Mouse (Mus musculus): ENCODE data around the gene Spast. TPM values are rescaled to one million over a fixed set of nuclear protein-coding genes. Genes with fewer than 3 reads are reported as not detected.
A peak's percentile ranks its signal among the peaks of the same experiment; 100 is the strongest.

The Spast gene
- polyA plus RNA-seq (2015; fragmentation: Nextera tagmentation; extraction: Ambion mirVana) = 5.8 and 5.9 TPM in 2 replicates

- Histone ChIP-seq H3K9me3 (ENCODE audit: low read length) (no peaks in the 10 kb centered on the region), H3K27ac (ENCODE audit: low read depth) (peak within 1 kb of the TSS; percentile 98), H3K9ac (replicated peaks) (peak within 1 kb of the TSS; percentile 86), H3K36me3 (replicated peaks; ENCODE audit: insufficient read depth, low read length) (no peaks in the 10 kb centered on the region; the same call in 1 of the 2 replicates), H3K27me3 (ENCODE audit: insufficient read depth, low read length) (no peaks in the 10 kb centered on the region), H3K4me3 (ENCODE audit: low read depth, low read length) (peak within 1 kb of the TSS; percentile 78), H3K4me1 (ENCODE audit: insufficient read depth) (peaks cover 24% of the 10 kb centered on the region), H3K4me2 (ENCODE audit: low read depth, low read length) (peak within 1 kb of the TSS; percentile 80)
- peak; percentile 83 for DNase-seq
- ATAC-seq = peak; percentile 88
- TF ChIP-seq CTCF (IDR thresholded peaks at IDR 0.05; ENCODE audit: low read depth) = no peak
- no peak for TF ChIP-seq EP300 (IDR thresholded peaks at IDR 0.05; ENCODE audit: low read depth)
- under 1% methylated on average over 65 of the region's 90 CpGs for WGBS (ENCODE audit: insufficient replicate concordance)
Measured at GRCm38 (mm10) chr17:74338937-74339804, at the start of gene Spast. Gene Spast (plus strand): TSS chr17:74338987.

DNA sequence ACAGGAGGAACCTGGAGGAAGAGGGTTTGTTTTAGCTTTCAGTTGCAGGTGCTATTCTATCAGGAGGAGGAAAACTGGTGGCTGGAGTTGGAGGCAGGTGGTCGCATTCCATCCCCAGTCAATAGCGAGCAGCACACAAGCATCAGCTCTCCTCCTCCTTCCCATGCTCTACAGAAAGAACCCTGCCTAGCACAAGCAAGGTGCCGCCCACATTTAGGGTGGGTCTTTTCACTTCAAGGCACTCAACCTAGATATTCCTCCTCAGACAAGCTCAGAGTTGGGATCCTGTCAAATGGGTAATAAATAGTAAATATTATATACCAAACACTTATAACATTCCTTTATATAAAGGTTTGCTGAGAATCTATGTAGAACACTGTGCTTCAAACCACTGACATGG lies 48.6 kb upstream of the Spast start:
- peaks cover 28% of the 10 kb centered on the region for H3K4me1 ChIP-seq (ENCODE audit: insufficient read depth)

GRCm38 (mm10) chr17:74290869-74291268 lies 47.9 kb upstream of the Spast start:
- peak overlapping the region; percentile 95 for H3K4me2 ChIP-seq (ENCODE audit: low read depth, low read length)
- peak overlapping the region; percentile 11 for H3K4me3 ChIP-seq (ENCODE audit: low read depth, low read length)
- H3K36me3 ChIP-seq (replicated peaks; ENCODE audit: insufficient read depth, low read length) = peaks cover 12% of the 10 kb centered on the region
- H3K27me3 ChIP-seq (ENCODE audit: insufficient read depth, low read length) = no peaks in the 10 kb centered on the region
- H3K4me1 ChIP-seq (ENCODE audit: insufficient read depth) = peaks cover 27% of the 10 kb centered on the region
- H3K27ac ChIP-seq (ENCODE audit: low read depth) = peak overlapping the region; percentile 37; the same call in 1 of the 2 replicates
- DNase-seq (no peak), ATAC-seq (no peak)
- no peak for TF ChIP-seq CTCF (IDR thresholded peaks at IDR 0.05; ENCODE audit: low read depth)
- TF ChIP-seq EP300 (IDR thresholded peaks at IDR 0.05; ENCODE audit: low read depth) = no peak
- no peaks in the 10 kb centered on the region for H3K9me3 ChIP-seq (ENCODE audit: low read length)
- no peak overlapping the region; the same call in 1 of the 2 replicates for H3K9ac ChIP-seq (replicated peaks)

More for the DNA sequence above, 48.6 kb upstream of the Spast start:
- WGBS (ENCODE audit: insufficient replicate concordance) = 50% methylated on average over 3 of the region's 3 CpGs
- Histone ChIP-seq H3K9me3 (ENCODE audit: low read length) (no peaks in the 10 kb centered on the region), H3K4me2 (ENCODE audit: low read depth, low read length) (peak overlapping the region; percentile 95), H3K4me3 (ENCODE audit: low read depth, low read length) (peak overlapping the region; percentile 26), H3K27me3 (ENCODE audit: insufficient read depth, low read length) (no peaks in the 10 kb centered on the region), H3K9ac (replicated peaks) (no peak overlapping the region), H3K27ac (ENCODE audit: low read depth) (peak overlapping the region; percentile 37; the same call in 1 of the 2 replicates), H3K36me3 (replicated peaks; ENCODE audit: insufficient read depth, low read length) (peaks cover 12% of the 10 kb centered on the region)
- ATAC-seq (no peak), DNase-seq (no peak)
- TF ChIP-seq CTCF (IDR thresholded peaks at IDR 0.05; ENCODE audit: low read depth) = no peak
- TF ChIP-seq EP300 (IDR thresholded peaks at IDR 0.05; ENCODE audit: low read depth) = no peak

DNA sequence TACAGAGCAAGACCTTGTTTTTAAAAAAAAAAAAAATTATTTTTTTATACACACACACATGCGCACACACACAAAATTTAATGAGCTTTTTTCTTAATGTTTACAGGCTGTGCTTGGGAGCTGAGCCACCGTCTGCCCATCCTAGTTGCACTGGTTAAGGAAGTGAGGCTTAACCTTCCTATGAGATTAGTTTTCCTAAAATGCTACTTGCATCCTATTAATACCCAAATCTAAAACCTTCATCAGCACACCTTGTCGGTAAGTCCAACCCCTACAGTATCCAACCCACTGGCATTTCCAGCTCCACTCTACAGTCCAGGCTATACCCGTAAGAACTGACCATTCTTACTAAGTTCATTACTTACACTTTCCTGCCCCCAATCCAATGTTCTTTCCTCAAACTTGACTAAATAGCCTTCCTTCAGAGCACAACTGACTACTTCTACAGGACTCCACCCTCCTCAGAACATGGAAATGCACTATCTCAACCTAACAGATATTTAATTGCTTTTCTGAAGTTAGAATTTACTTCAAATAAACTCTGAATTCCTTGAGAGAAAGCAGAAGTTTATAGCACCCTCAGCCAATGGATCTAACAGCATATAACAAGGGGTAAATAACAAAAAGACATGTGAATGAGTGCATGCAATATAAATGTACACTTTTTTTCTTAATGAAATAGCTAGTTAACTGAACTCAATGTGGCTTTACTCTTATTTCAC lies 47.0 kb upstream of the Spast start:
- 53% methylated on average over 4 of the region's 4 CpGs for WGBS (ENCODE audit: insufficient replicate concordance)

DNA sequence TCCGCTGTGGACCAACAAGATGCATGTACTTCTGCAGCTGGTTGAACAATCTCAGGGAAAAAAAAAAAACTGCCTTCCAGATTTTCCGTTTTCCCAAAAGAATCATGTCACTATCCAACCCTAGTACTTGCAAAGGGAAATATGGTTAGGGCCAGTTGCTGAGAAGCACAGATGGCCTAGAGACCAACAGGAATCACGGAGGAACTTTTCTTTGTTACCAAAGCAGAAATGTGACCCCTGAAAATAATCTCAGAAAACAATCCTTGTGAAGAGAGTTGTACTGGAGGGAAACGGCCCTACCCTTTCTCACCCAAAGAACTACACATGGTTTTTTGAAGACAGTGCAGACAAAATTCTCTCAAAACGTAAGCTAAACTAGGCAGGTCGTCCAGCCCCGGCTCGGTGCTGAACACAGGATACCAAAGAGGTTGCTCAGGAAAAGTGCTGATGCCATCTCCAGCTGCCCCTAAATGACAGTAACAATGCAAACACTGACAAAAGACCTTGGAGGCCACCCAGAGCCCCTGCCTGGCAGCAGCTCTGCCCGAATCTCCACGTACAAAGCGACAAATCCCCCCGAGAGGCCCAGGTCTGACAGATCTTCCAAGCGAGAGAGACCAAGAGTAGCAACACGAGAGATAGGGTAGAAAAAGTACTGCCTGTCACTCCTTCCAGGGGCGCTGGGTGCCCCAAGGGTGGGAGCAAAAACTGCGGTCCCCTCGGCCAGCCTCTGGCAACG lies 44.9 kb upstream of the Spast start:
- TF ChIP-seq CTCF (IDR thresholded peaks at IDR 0.05; ENCODE audit: low read depth) (no peak), EP300 (IDR thresholded peaks at IDR 0.05; ENCODE audit: low read depth) (no peak)
- Histone ChIP-seq H3K36me3 (replicated peaks; ENCODE audit: insufficient read depth, low read length) (peaks cover 6% of the 10 kb centered on the region), H3K4me2 (ENCODE audit: low read depth, low read length) (peak overlapping the region; percentile 95), H3K27me3 (ENCODE audit: insufficient read depth, low read length) (no peaks in the 10 kb centered on the region), H3K27ac (ENCODE audit: low read depth) (peak overlapping the region; percentile 99), H3K9me3 (ENCODE audit: low read length) (no peaks in the 10 kb centered on the region), H3K4me1 (ENCODE audit: insufficient read depth) (peaks cover 27% of the 10 kb centered on the region), H3K4me3 (ENCODE audit: low read depth, low read length) (peak overlapping the region; percentile 97), H3K9ac (replicated peaks) (peak overlapping the region; percentile 96)
- no peak for ATAC-seq
- no peak for DNase-seq
- WGBS (ENCODE audit: insufficient replicate concordance) = 1% methylated on average over 17 of the region's 18 CpGs

More for the DNA sequence above, 47.0 kb upstream of the Spast start:
- H3K4me2 ChIP-seq (ENCODE audit: low read depth, low read length) = peak overlapping the region; percentile 95
- H3K27ac ChIP-seq (ENCODE audit: low read depth) = peak overlapping the region; percentile 52; the same call in 1 of the 2 replicates
- peaks cover 27% of the 10 kb centered on the region for H3K4me1 ChIP-seq (ENCODE audit: insufficient read depth)
- peaks cover 12% of the 10 kb centered on the region for H3K36me3 ChIP-seq (replicated peaks; ENCODE audit: insufficient read depth, low read length)
- no peaks in the 10 kb centered on the region for H3K27me3 ChIP-seq (ENCODE audit: insufficient read depth, low read length)
- no peaks in the 10 kb centered on the region for H3K9me3 ChIP-seq (ENCODE audit: low read length)
- no peak for DNase-seq
- peak overlapping the region; percentile 41 for H3K9ac ChIP-seq (replicated peaks)
- no peak for ATAC-seq
- H3K4me3 ChIP-seq (ENCODE audit: low read depth, low read length) = peak overlapping the region; percentile 97
- no peak for TF ChIP-seq CTCF (IDR thresholded peaks at IDR 0.05; ENCODE audit: low read depth)
- peak; percentile 39; the same call in 1 of the 2 replicates for TF ChIP-seq EP300 (IDR thresholded peaks at IDR 0.05; ENCODE audit: low read depth)
